ENCODE assay signal across 28 mouse cellular contexts in the genomic region with DNA sequence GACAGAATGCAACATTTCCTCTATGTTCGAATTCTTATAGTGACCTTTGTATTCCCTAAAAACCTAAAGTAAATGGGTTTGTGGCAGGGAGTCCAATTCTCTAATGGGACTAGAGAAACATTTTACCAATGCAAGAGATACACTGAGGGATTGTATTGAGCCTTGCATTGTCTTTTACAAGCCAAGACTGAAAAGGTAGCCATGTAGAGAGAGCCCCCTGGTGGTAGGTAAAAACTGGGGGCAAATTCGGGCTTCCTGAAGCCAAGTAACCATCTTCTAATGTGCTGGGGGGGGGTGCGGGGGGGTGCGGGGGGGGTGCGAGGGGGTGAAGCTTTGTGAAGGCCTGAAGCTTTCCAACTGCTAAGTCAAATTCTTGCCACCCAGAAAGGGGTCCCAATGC. TPM values are rescaled to one million over a fixed set of nuclear protein-coding genes. Genes with fewer than 3 reads are reported as not detected.
A peak's percentile ranks its signal among the peaks of the same experiment; 100 is the strongest.
DNase-seq lines count a peak whose midpoint lies in the region; ATAC-seq and TF ChIP-seq lines count a peak whose summit lies in the region.
"Had no signal": no experiment of that assay in that cellular context is flagged by ENCODE, and none has a peak within 500 bp of the region (broad histone marks: within the 10 kb centered on the region; RNA-seq: fewer than 3 reads in every experiment).

No protein-coding gene starts in this region.

- no peak overlapping the region for H3K4me3 ChIP-seq in hindbrain, postnatal 0 days (ENCODE audit: low read length)
- H3K4me3 ChIP-seq in hindbrain, embryonic 16.5 days (ENCODE audit: low read length), result no peak overlapping the region
- no peak overlapping the region for H3K4me3 ChIP-seq in lung, embryonic 14.5 days (ENCODE audit: low read depth, low read length)
- H3K4me3 ChIP-seq in E14TG2a.4 (replicated peaks; ENCODE audit: low read length), result no peak overlapping the region
- no peak overlapping the region for H3K4me3 ChIP-seq in embryonic facial prominence, embryonic 14.5 days (ENCODE audit: low read depth, low read length)
- H3K4me3 ChIP-seq: hindbrain, embryonic 12.5 days; megakaryocyte, embryonic 14.5 days; neural tube, embryonic 13.5 days had no signal

- H3K27ac ChIP-seq in hindbrain, postnatal 0 days, result no peak overlapping the region
- H3K27ac ChIP-seq in hindbrain, embryonic 16.5 days (ENCODE audit: low read depth, low read length), result no peak overlapping the region
- H3K27ac ChIP-seq in lung, embryonic 14.5 days (ENCODE audit: low read depth), result no peak overlapping the region
- no peak overlapping the region for H3K27ac ChIP-seq in embryonic facial prominence, embryonic 14.5 days (replicated peaks; ENCODE audit: low read depth, low read length)
- H3K27ac ChIP-seq: hindbrain, embryonic 12.5 days; neural tube, embryonic 13.5 days had no signal

- H3K27me3 ChIP-seq in hindbrain, postnatal 0 days (ENCODE audit: insufficient read depth, low read length), result peaks cover 79% of the 10 kb centered on the region
- peaks cover 60% of the 10 kb centered on the region for H3K27me3 ChIP-seq in hindbrain, embryonic 16.5 days (replicated peaks; ENCODE audit: control insufficient read depth, insufficient read depth, low read length)
- peaks cover 97% of the 10 kb centered on the region for H3K27me3 ChIP-seq in lung, embryonic 14.5 days (ENCODE audit: insufficient read depth, low read length)
- peaks cover 97% of the 10 kb centered on the region for H3K27me3 ChIP-seq in E14TG2a.4 (ENCODE audit: insufficient read depth, low read length)
- H3K27me3 ChIP-seq in embryonic facial prominence, embryonic 14.5 days (replicated peaks; ENCODE audit: control insufficient read depth, insufficient read depth, low read length), result peaks cover 100% of the 10 kb centered on the region

- DNase-seq in hindbrain, postnatal 0 days (ENCODE audit: low spot score), result no peak
- no peak for DNase-seq in lung, embryonic 14.5 days
- DNase-seq in lung, postnatal 36 days, result no peak
- no peak for DNase-seq in embryonic facial prominence, embryonic 14.5 days (ENCODE audit: low spot score)
- no peak for DNase-seq in heart, adult 11 months
- DNase-seq: adrenal gland, postnatal 14 days; cerebellum, adult 18-20 months; kidney, adult 9 months; kidney, postnatal 4 days; spleen, adult 18-20 months had no signal

- no peaks in the 10 kb centered on the region for H3K9me3 ChIP-seq in hindbrain, postnatal 0 days (ENCODE audit: low read length)
- H3K9me3 ChIP-seq in hindbrain, embryonic 16.5 days (ENCODE audit: control insufficient read depth, low read length), result no peaks in the 10 kb centered on the region
- no peaks in the 10 kb centered on the region for H3K9me3 ChIP-seq in lung, embryonic 14.5 days (ENCODE audit: low read depth, low read length)
- H3K9me3 ChIP-seq in E14TG2a.4 (ENCODE audit: low read length), result no peaks in the 10 kb centered on the region
- H3K9me3 ChIP-seq in embryonic facial prominence, embryonic 14.5 days (ENCODE audit: control insufficient read depth, low read length), result no peaks in the 10 kb centered on the region
- H3K9me3 ChIP-seq: hindbrain, embryonic 12.5 days; neural tube, embryonic 13.5 days had no signal

- peak; percentile 21; the same call in 1 of the 2 replicates for TF ChIP-seq CTCF in hindbrain, postnatal 0 days (IDR thresholded peaks at IDR 0.05; ENCODE audit: low read depth)
- TF ChIP-seq CTCF in lung, embryonic 14.5 days (IDR thresholded peaks at IDR 0.05; ENCODE audit: low read depth), result peak; percentile 20; the same call in 1 of the 2 replicates
- peak; percentile 12; the same call in 1 of the 2 replicates for TF ChIP-seq CTCF in E14TG2a.4 (conservative IDR thresholded peaks at IDR 0.05; ENCODE audit: low read length)

- H3K36me3 ChIP-seq in hindbrain, postnatal 0 days (ENCODE audit: insufficient read depth, low read length), result no peaks in the 10 kb centered on the region
- H3K36me3 ChIP-seq in hindbrain, embryonic 16.5 days (ENCODE audit: control insufficient read depth, insufficient read depth, low read length), result no peaks in the 10 kb centered on the region
- H3K36me3 ChIP-seq in lung, embryonic 14.5 days (ENCODE audit: insufficient read depth), result no peaks in the 10 kb centered on the region
- no peaks in the 10 kb centered on the region for H3K36me3 ChIP-seq in E14TG2a.4 (ENCODE audit: insufficient read depth, low read length)
- H3K36me3 ChIP-seq in embryonic facial prominence, embryonic 14.5 days (ENCODE audit: control insufficient read depth, insufficient read depth, low read length), result no peaks in the 10 kb centered on the region
- H3K36me3 ChIP-seq: hindbrain, embryonic 12.5 days; neural tube, embryonic 13.5 days had no signal

- H3K4me2 ChIP-seq in hindbrain, postnatal 0 days (ENCODE audit: low read depth, low read length), result no peak overlapping the region
- no peak overlapping the region for H3K4me2 ChIP-seq in hindbrain, embryonic 16.5 days (ENCODE audit: low read length)
- no peak overlapping the region for H3K4me2 ChIP-seq in lung, embryonic 14.5 days
- 0 out of 2 replicates have a peak overlapping the region, but pooled peaks have one; percentile 87 for H3K4me2 ChIP-seq in embryonic facial prominence, embryonic 14.5 days (ENCODE audit: low read depth, low read length)
- H3K4me2 ChIP-seq: hindbrain, embryonic 12.5 days; neural tube, embryonic 13.5 days had no signal

- no peak overlapping the region for H3K9ac ChIP-seq in hindbrain, postnatal 0 days (replicated peaks; ENCODE audit: low read length)
- H3K9ac ChIP-seq in hindbrain, embryonic 16.5 days (ENCODE audit: low read depth, low read length), result no peak overlapping the region
- H3K9ac ChIP-seq in lung, embryonic 14.5 days, result no peak overlapping the region
- H3K9ac ChIP-seq in embryonic facial prominence, embryonic 14.5 days (ENCODE audit: low read depth, low read length), result no peak overlapping the region
- H3K9ac ChIP-seq: hindbrain, embryonic 12.5 days; neural tube, embryonic 13.5 days had no signal

- peaks cover 9% of the 10 kb centered on the region; the same call in 1 of the 2 replicates for H3K4me1 ChIP-seq in hindbrain, postnatal 0 days (ENCODE audit: insufficient read depth, low read length)
- H3K4me1 ChIP-seq in hindbrain, embryonic 16.5 days (ENCODE audit: control insufficient read depth, insufficient read depth, low read depth, low read length), result peaks cover 16% of the 10 kb centered on the region
- peaks cover 6% of the 10 kb centered on the region; the same call in 1 of the 2 replicates for H3K4me1 ChIP-seq in lung, embryonic 14.5 days (ENCODE audit: insufficient read depth)
- H3K4me1 ChIP-seq in E14TG2a.4 (replicated peaks; ENCODE audit: low read depth, low read length), result peaks cover 38% of the 10 kb centered on the region
- peaks cover 3% of the 10 kb centered on the region; the same call in 1 of the 2 replicates for H3K4me1 ChIP-seq in embryonic facial prominence, embryonic 14.5 days (ENCODE audit: control insufficient read depth, insufficient read depth, low read length)

- ATAC-seq in hindbrain, postnatal 0 days, result no peak
- ATAC-seq in hindbrain, embryonic 16.5 days, result no peak
- no peak for ATAC-seq in lung, embryonic 14.5 days (ENCODE audit: insufficient read depth)
- no peak for ATAC-seq in embryonic facial prominence, embryonic 14.5 days (ENCODE audit: low read depth)
- ATAC-seq: activated CD4-positive, CD25-positive, alpha-beta regulatory T cell, adult 4 months; forebrain, embryonic 14.5 days; Patski had no signal

- 15% methylated on average over 5 of the region's 5 CpGs for whole genome bisulfite sequencing in hindbrain, postnatal 0 days
- 20% methylated on average over 5 of the region's 5 CpGs for WGBS in hindbrain, embryonic 16.5 days
- 31% methylated on average over 5 of the region's 5 CpGs for WGBS in lung, embryonic 14.5 days
- 25% methylated on average over 3 of the region's 5 CpGs for WGBS in embryonic facial prominence, embryonic 14.5 days

RNA-seq across cellular contexts. Expression of gene Foxl2, which starts 5.3 kb away (rescaled TPM):
- 0.04 and 0.05 TPM in 2 replicates for total RNA-seq in hindbrain, postnatal 0 days (2014; rRNA removed)
- polyA plus RNA-seq in hindbrain, postnatal 0 days (2015; fragmentation: Nextera tagmentation; extraction: Ambion mirVana), result 0.28 and 0.57 TPM in 2 replicates
- polyA plus RNA-seq in hindbrain, embryonic 16.5 days (2015; fragmentation: Nextera tagmentation; extraction: Ambion mirVana), result 0.24 and 0.45 TPM in 2 replicates
- polyA plus RNA-seq in lung, embryonic 14.5 days (2014; fragmentation: Nextera tagmentation; extraction: Ambion mirVana), result 0.07 TPM in 1 of 2 replicates, not detected in the other
- 1.0 and 1.5 TPM in 2 replicates for polyA plus RNA-seq in embryonic facial prominence, embryonic 14.5 days (2014; fragmentation: Nextera tagmentation; extraction: Ambion mirVana)
- total RNA-seq: adrenal gland, postnatal 14 days; common myeloid progenitor, adult 5-6 weeks; liver, adult 2 months; monocyte, adult 5-6 weeks had no signal
- polyA plus RNA-seq: activated CD4-positive, CD25-positive, alpha-beta regulatory T cell, adult 4 months; liver, adult 2 months; lung, embryonic 16.5 days; stomach, embryonic 14.5 days; thymus, postnatal 0 days had no signal

RNA-seq across cellular contexts. Expression of gene Faim, which starts 25.8 kb away (rescaled TPM):
- total RNA-seq in hindbrain, postnatal 0 days (2014; rRNA removed), result 31.3 and 32.1 TPM in 2 replicates
- polyA plus RNA-seq in hindbrain, postnatal 0 days (2015; fragmentation: Nextera tagmentation; extraction: Ambion mirVana), result 116 and 123 TPM in 2 replicates
- 107 and 115 TPM in 2 replicates for polyA plus RNA-seq in hindbrain, embryonic 16.5 days (2015; fragmentation: Nextera tagmentation; extraction: Ambion mirVana)
- polyA plus RNA-seq in lung, embryonic 14.5 days (2014; fragmentation: Nextera tagmentation; extraction: Ambion mirVana), result 45.1 and 47.7 TPM in 2 replicates
- polyA plus RNA-seq in embryonic facial prominence, embryonic 14.5 days (2014; fragmentation: Nextera tagmentation; extraction: Ambion mirVana), result 39.7 and 43.5 TPM in 2 replicates

RNA-seq across cellular contexts. Expression of gene 7420426K07Rik, which starts 57.4 kb away (rescaled TPM):
- not detected in 2 replicates for total RNA-seq in hindbrain, postnatal 0 days (2014; rRNA removed)
- polyA plus RNA-seq in hindbrain, postnatal 0 days (2015; fragmentation: Nextera tagmentation; extraction: Ambion mirVana), result not detected in 2 replicates
- not detected in 2 replicates for polyA plus RNA-seq in hindbrain, embryonic 16.5 days (2015; fragmentation: Nextera tagmentation; extraction: Ambion mirVana)
- polyA plus RNA-seq in lung, embryonic 14.5 days (2014; fragmentation: Nextera tagmentation; extraction: Ambion mirVana), result not detected in 2 replicates
- polyA plus RNA-seq in embryonic facial prominence, embryonic 14.5 days (2014; fragmentation: Nextera tagmentation; extraction: Ambion mirVana), result not detected in 2 replicates
- total RNA-seq: adrenal gland, postnatal 14 days; common myeloid progenitor, adult 5-6 weeks; layer of hippocampus, postnatal 25 days; left cerebral cortex, postnatal 36 days; liver, adult 2 months; monocyte, adult 5-6 weeks had no signal
- polyA plus RNA-seq: activated CD4-positive, CD25-positive, alpha-beta regulatory T cell, adult 4 months; forebrain, embryonic 14.5 days; gonadal fat pad, adult 2 months; heart, embryonic 16.5 days; hindbrain, embryonic 12.5 days; liver, adult 2 months; lung, embryonic 16.5 days; neural tube, embryonic 13.5 days; Patski; stomach, embryonic 14.5 days; thymus, postnatal 0 days had no signal
